In the genomic region with DNA sequence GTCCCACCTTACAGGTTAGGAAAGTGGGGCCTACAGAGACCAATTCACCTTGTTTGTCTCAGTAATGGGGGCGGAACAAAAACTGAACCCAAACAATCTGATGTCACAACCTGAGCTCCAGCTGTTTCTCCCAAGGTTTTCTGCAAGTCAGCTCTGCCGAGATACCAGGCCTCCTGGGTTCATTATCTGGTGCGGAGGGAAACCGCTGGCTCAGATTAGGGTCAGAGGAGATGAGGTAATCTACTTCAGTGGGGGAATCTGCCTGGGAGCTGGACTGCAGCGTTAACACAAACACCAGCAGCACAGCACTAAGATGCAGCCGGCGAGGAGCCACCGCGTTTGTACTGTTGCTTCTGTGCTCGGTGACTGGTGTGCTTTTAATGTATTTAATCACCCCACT, we compare ENCODE assay signal across 15 mouse cellular contexts.
A peak's percentile ranks its signal among the peaks of the same experiment; 100 is the strongest.
DNase-seq lines count a peak whose midpoint lies in the region; ATAC-seq and TF ChIP-seq lines count a peak whose summit lies in the region.
"Had no signal": no experiment of that assay in that cellular context is flagged by ENCODE, and none has a peak within 500 bp of the region (broad histone marks: within the 10 kb centered on the region; RNA-seq: fewer than 3 reads in every experiment).

No protein-coding gene starts in this region.

- no peak for TF ChIP-seq RAD21 in CH12.LX (IDR thresholded peaks at IDR 0.05; ENCODE audit: low read depth, low read length)

- no peak overlapping the region for H3K27ac ChIP-seq in heart, embryonic 12.5 days (ENCODE audit: poor library complexity, severe bottlenecking)
- H3K27ac ChIP-seq in CH12.LX (ENCODE audit: insufficient read depth, low read depth) = no peak overlapping the region
- H3K27ac ChIP-seq in liver, embryonic 15.5 days (replicated peaks) = no peak overlapping the region

- no peak overlapping the region for H3K9ac ChIP-seq in heart, embryonic 12.5 days
- H3K9ac ChIP-seq in CH12.LX (ENCODE audit: insufficient read depth, low read depth) = no peak overlapping the region
- no peak overlapping the region for H3K9ac ChIP-seq in liver, embryonic 15.5 days
- H3K9ac ChIP-seq: lung, embryonic 14.5 days had no signal

- dilution Hi-C loops in CH12.LX (cut with MboI; ENCODE audit: extremely low pct_ligation_motif_present, extremely low pct_unique_long_range_greater_than_20kb, low sequenced_read_pairs) = no loop called here

- no peak for TF ChIP-seq POLR2A in CH12.LX (IDR thresholded peaks at IDR 0.05; ENCODE audit: low read depth, low read length)

- 17% methylated on average over 10 of the region's 10 CpGs for WGBS in heart, embryonic 12.5 days
- WGBS in liver, embryonic 15.5 days (ENCODE audit: insufficient replicate concordance) = 2% methylated on average over 10 of the region's 10 CpGs

- ATAC-seq in heart, embryonic 12.5 days (ENCODE audit: insufficient number of reproducible peaks, low FRiP score) = peak; percentile 42; the same call in 1 of the 2 replicates
- peak; percentile 73 for ATAC-seq in liver, embryonic 15.5 days (ENCODE audit: insufficient read depth)

- no peak for TF ChIP-seq CTCF in CH12.LX (conservative IDR thresholded peaks at IDR 0.05 in 1 of 2, IDR thresholded peaks at IDR 0.05 in 1 of 2; ENCODE audit: low read depth in 2 of 2, low read length in 2 of 2)

- TF ChIP-seq EP300 in CH12.LX (IDR thresholded peaks at IDR 0.05; ENCODE audit: low read length) = no peak

- no peak for DNase-seq in heart, adult 8-10 months (ENCODE audit: low spot score)
- no peak for DNase-seq in CH12.LX (ENCODE audit: extremely low read depth)
- DNase-seq in c-Kit-positive CD71-positive TER-119-negative erythroid progenitor cells, embryonic 14.5 days (ENCODE audit: low read depth) = peak; percentile 67
- no peak for DNase-seq in urinary bladder, postnatal 10 days (ENCODE audit: low spot score)
- no peak for DNase-seq in thymus, postnatal 10 days (ENCODE audit: low spot score in 2 of 2)
- DNase-seq in T-cell, adult 2 months (ENCODE audit: low spot score) = no peak
- DNase-seq: cerebellum, adult 11 months; kidney, adult 8-10 months; kidney, postnatal 4 days; layer of hippocampus, postnatal 36 days; left cerebral cortex, postnatal 4 days; lung, embryonic 14.5 days; right cerebral cortex, postnatal 14 days had no signal

- no peak overlapping the region for H3K4me2 ChIP-seq in heart, embryonic 12.5 days
- no peak overlapping the region for H3K4me2 ChIP-seq in CH12.LX (ENCODE audit: insufficient read depth, low read depth, poor library complexity, severe bottlenecking)
- H3K4me2 ChIP-seq in liver, embryonic 15.5 days = peak overlapping the region; percentile 10; the same call in 1 of the 2 replicates
- H3K4me2 ChIP-seq: lung, embryonic 14.5 days had no signal

- no peak overlapping the region for H3K4me3 ChIP-seq in heart, embryonic 12.5 days
- H3K4me3 ChIP-seq in CH12.LX (replicated peaks in 1 of 3; ENCODE audit: low read depth in 2 of 3, low read length in 2 of 3, poor library complexity in 1 of 3) = no peak overlapping the region
- no peak overlapping the region for H3K4me3 ChIP-seq in liver, embryonic 15.5 days (replicated peaks)

- in situ Hi-C loops in CH12.LX (cut with MboI; ENCODE audit: low pct_ligation_motif_present, low pct_unique_long_range_greater_than_20kb, low sequenced_read_pairs) = no loop called here

- peaks cover 35% of the 10 kb centered on the region for H3K4me1 ChIP-seq in heart, embryonic 12.5 days (replicated peaks)
- H3K4me1 ChIP-seq in CH12.LX (ENCODE audit: control insufficient read depth in 1 of 2, insufficient read depth in 2 of 2) = peaks cover 10 to 58% of the 10 kb centered on the region in 2 experiments
- peaks cover 46% of the 10 kb centered on the region for H3K4me1 ChIP-seq in liver, embryonic 15.5 days (replicated peaks)

- no peaks in the 10 kb centered on the region for H3K79me2 ChIP-seq in CH12.LX (replicated peaks; ENCODE audit: control insufficient read depth, extremely low read depth, insufficient read depth, poor library complexity, severe bottlenecking)

- H3K36me3 ChIP-seq in heart, embryonic 12.5 days = peaks cover 10% of the 10 kb centered on the region
- H3K36me3 ChIP-seq in CH12.LX (replicated peaks in 1 of 2; ENCODE audit: control insufficient read depth in 1 of 2, insufficient read depth in 1 of 2, low read length in 1 of 2) = peaks cover 0 to 35% of the 10 kb centered on the region in 2 experiments
- H3K36me3 ChIP-seq in liver, embryonic 15.5 days (replicated peaks) = 0 out of 2 replicates have a peak, but pooled peaks cover 3% of the 10 kb centered on the region

- H3K9me3 ChIP-seq in heart, embryonic 12.5 days (replicated peaks) = no peaks in the 10 kb centered on the region
- H3K9me3 ChIP-seq in CH12.LX (replicated peaks; ENCODE audit: low read length) = no peaks in the 10 kb centered on the region
- H3K9me3 ChIP-seq in liver, embryonic 15.5 days (replicated peaks) = no peaks in the 10 kb centered on the region

- no peaks in the 10 kb centered on the region for H3K27me3 ChIP-seq in heart, embryonic 12.5 days (replicated peaks)
- H3K27me3 ChIP-seq in CH12.LX (replicated peaks) = no peaks in the 10 kb centered on the region
- peaks cover 23% of the 10 kb centered on the region for H3K27me3 ChIP-seq in liver, embryonic 15.5 days

TF ChIP-seq in CH12.LX, 34 proteins besides CTCF, POLR2A, EP300 and RAD21:
- 0 out of 2 replicates have a peak, but pooled peaks have one; percentile 17 for TF ChIP-seq ETS1 (conservative IDR thresholded peaks at IDR 0.05; ENCODE audit: low read depth, low read length)
- TF ChIP-seq BHLHE40 (IDR thresholded peaks at IDR 0.05; ENCODE audit: low read depth, low read length) = no peak
